Mouse (Mus musculus) olfactory bulb, adult 2 months (tissue): ENCODE results near the gene Mphosph9.

Experiments
- CTCF ChIP-seq: fragments of 200-500 bp; IDR thresholded peaks from 2 replicates; pipeline ENCODE4 v1.5.1; 2012; ENCODE audit warnings: low read depth, mild to moderate bottlenecking, low read length, moderate library complexity; ENCODE audit not compliant: insufficient read depth
- POLR2A ChIP-seq: fragments of 200-500 bp; IDR thresholded peaks from 2 replicates; pipeline ENCODE4 v1.6.1; 2012; ENCODE audit warnings: mild to moderate bottlenecking, low read depth, low read length, moderate library complexity; ENCODE audit not compliant: insufficient read depth

DNA sequence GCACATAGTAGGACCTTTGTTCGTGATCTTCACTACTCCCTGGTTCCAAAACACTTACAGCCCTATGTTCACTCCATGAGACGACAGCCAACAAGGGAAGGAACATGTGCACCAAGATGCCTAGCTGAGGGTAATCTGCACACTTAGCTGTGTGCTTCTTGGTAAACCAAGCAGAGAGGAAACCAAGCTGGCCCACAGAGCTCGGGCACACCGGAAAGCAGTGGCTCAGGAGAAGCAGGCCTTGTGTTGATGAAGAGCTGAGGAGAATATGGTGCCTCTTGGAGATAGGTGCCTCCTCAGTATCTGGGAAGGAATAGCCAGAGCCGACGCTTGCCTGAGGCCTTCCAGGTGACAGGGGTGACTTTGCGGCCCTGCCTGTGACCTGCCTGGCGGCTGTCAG, 104.2 kb downstream of the Mphosph9 start:
- TF ChIP-seq CTCF (no peak), POLR2A (no peak)
